Mouse (Mus musculus) limb, embryonic 11.5 days (tissue): ENCODE data around the gene Erc1. TPM values are rescaled to one million over a fixed set of nuclear protein-coding genes. Genes with fewer than 3 reads are reported as not detected.

Experiments
- ATAC-seq: fragments of 200-750 bp; cut with Nextera tagmentation; 2 replicates; pipeline ENCODE4 v1.8.0; 2017; ENCODE audit warnings: low read depth; ENCODE audit not compliant: insufficient number of reproducible peaks, low FRiP score, low TSS enrichment
- DNase-seq: peaks from one replicate; pipeline ENCODE4 v3.0.0-alpha.2; 2015; ENCODE audit warnings: low spot score
- H3K27ac ChIP-seq: fragments of 300-500 bp; sonication (generic); replicated peaks from 2 replicates; pipeline ENCODE4 v1.5.1; 2014; ENCODE audit warnings: low read depth, mild to moderate bottlenecking, low read length
- H3K27me3 ChIP-seq: fragments of 300-500 bp; sonication (generic); 2 replicates; pipeline ENCODE4 v1.6.1; 2014; ENCODE audit warnings: mild to moderate bottlenecking, low read length, mixed read lengths; ENCODE audit not compliant: control insufficient read depth, insufficient read depth
- H3K36me3 ChIP-seq: fragments of 300-500 bp; sonication (generic); 2 replicates; pipeline ENCODE4 v1.6.1; 2014; ENCODE audit warnings: mild to moderate bottlenecking, low read length, moderate library complexity, mixed read lengths; ENCODE audit not compliant: control insufficient read depth, insufficient read depth
- H3K4me1 ChIP-seq: fragments of 300-500 bp; sonication (generic); 2 replicates; pipeline ENCODE4 v1.6.1; 2014; ENCODE audit warnings: low read length, mixed read lengths; ENCODE audit not compliant: control insufficient read depth, insufficient read depth
- H3K4me2 ChIP-seq: fragments of 300-500 bp; sonication (generic); 2 replicates; pipeline ENCODE4 v1.6.1; 2014; ENCODE audit warnings: low read depth, mild to moderate bottlenecking, moderate library complexity; ENCODE audit not compliant: severe bottlenecking
- H3K4me3 ChIP-seq: fragments of 300-500 bp; sonication (generic); 2 replicates; pipeline ENCODE4 v1.5.1; 2014; ENCODE audit warnings: low read depth, low read length
- H3K9ac ChIP-seq: fragments of 300-500 bp; sonication (generic); 2 replicates; pipeline ENCODE4 v1.6.1; 2014; ENCODE audit warnings: mild to moderate bottlenecking, low read length
- H3K9me3 ChIP-seq: fragments of 300-500 bp; sonication (generic); 2 replicates; pipeline ENCODE4 v1.6.1; 2016; ENCODE audit warnings: low read length; ENCODE audit not compliant: control insufficient read depth
- WGBS: fragments of 180-500 bp; shearing (Covaris S2); extraction: QIAGEN DNeasy Blood & Tissue Kit; methylation state at CpG from one replicate; pipeline ENCODE4 v1.1.7; 2014; 5-methylcytosine and 5-hydroxymethylcytosine counted together
- polyA plus RNA-seq: library from polyadenylated mRNA; unstranded; fragments of >200 nt; fragmentation: Nextera tagmentation; extraction: Ambion mirVana; gene quantifications from 2 replicates; pipeline ENCODE4 v1.2.1, GENCODE M21; 2014

The Erc1 gene
- polyA plus RNA-seq, 1 experiment from 2014 or later, result 32.5 TPM

DNA sequence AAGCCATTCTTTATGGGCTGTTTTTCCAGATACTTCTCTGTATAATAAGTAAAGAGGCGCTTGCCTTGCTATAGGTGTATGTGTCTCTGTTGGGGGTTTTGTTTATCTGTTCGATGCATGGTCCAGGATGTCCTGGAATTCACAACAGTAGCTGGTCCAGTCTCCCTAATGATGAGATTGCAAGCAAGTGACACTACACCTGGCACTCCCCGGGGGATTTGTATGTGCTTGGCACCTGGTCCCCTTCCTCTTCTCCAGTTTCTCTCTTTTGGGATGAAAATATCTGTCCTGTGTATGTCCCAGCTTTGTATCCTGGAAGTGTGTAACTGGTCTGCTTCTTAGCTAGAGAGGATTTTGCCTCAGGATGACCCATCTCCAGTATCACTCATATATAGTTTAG is 1.9 kb upstream of the Erc1 start:
- 92% methylated on average over 3 of the region's 3 CpGs for WGBS
- Histone ChIP-seq H3K27ac (no peak overlapping the region), H3K4me3 (no peak overlapping the region), H3K27me3 (no peaks in the 10 kb centered on the region), H3K9me3 (no peaks in the 10 kb centered on the region), H3K4me1 (no peaks in the 10 kb centered on the region; the same call in 1 of the 2 replicates), H3K36me3 (no peaks in the 10 kb centered on the region), H3K9ac (no peak overlapping the region), H3K4me2 (no peak overlapping the region)
- DNase-seq (no peak), ATAC-seq (no peak)

DNA sequence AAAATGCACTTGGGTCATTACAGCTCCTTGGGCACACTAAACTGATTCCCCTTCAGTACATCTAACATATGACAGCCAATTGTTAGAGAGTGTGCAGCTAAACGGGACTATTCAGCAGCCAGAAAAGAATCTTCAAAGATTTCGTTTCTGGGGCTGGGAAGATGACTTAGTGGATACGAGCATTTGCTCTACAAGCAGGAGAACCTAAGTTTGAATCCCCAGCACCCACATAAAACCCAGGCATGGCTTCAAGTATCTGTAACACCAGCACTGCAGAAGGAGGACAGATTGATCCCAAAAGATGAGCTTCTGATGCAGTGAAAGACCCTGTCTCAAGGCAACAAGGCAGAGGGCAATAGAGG is 1.4 kb upstream of the Erc1 start:
- DNase-seq (no peak), ATAC-seq (no peak)
- Histone ChIP-seq H3K9me3 (no peaks in the 10 kb centered on the region), H3K9ac (no peak overlapping the region), H3K36me3 (no peaks in the 10 kb centered on the region), H3K4me3 (no peak overlapping the region), H3K27me3 (no peaks in the 10 kb centered on the region), H3K27ac (no peak overlapping the region), H3K4me2 (peak overlapping the region; percentile 66; the same call in 1 of the 2 replicates), H3K4me1 (no peaks in the 10 kb centered on the region; the same call in 1 of the 2 replicates)
- 77% methylated on average over 3 of the region's 3 CpGs for WGBS

DNA sequence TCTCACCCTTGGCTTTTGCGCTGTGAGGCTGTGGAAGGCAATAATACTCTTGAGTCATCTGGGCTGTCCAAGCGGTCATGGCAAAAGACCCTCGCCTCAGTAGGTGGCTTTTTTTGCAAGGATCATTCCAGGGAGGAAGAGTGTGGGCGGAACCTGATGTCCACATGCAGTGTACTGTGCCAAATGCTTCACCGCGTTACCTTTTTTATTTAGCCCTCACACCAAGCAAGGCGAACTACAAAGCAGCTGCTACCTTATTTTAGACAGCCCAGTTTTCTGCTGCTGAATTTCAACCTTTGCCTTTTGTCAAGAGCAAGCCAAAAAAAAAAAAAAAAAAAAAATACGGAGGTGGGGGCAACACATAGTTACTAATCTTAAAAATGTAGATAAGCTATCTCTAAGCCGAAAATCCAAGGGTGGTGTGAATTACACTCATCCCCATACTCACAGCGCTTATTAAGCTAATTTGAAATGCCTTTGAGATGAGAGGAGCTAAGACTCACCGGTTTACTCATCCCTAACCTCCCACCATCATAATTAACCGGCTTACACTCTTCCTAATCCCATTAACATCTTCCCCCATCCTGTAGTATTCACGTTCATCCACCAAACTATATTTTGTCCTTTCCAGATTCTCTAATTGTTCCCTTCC is 855 bp upstream of the Erc1 start:
- Histone ChIP-seq H3K9me3 (no peaks in the 10 kb centered on the region), H3K36me3 (no peaks in the 10 kb centered on the region), H3K4me3 (peak overlapping the region; percentile 80), H3K27ac (peak overlapping the region; percentile 92), H3K9ac (peak overlapping the region; percentile 88), H3K27me3 (no peaks in the 10 kb centered on the region), H3K4me2 (peak overlapping the region; percentile 66), H3K4me1 (no peaks in the 10 kb centered on the region; the same call in 1 of the 2 replicates)
- 25% methylated on average over 13 of the region's 13 CpGs for WGBS
- DNase-seq (no peak), ATAC-seq (no peak)

DNA sequence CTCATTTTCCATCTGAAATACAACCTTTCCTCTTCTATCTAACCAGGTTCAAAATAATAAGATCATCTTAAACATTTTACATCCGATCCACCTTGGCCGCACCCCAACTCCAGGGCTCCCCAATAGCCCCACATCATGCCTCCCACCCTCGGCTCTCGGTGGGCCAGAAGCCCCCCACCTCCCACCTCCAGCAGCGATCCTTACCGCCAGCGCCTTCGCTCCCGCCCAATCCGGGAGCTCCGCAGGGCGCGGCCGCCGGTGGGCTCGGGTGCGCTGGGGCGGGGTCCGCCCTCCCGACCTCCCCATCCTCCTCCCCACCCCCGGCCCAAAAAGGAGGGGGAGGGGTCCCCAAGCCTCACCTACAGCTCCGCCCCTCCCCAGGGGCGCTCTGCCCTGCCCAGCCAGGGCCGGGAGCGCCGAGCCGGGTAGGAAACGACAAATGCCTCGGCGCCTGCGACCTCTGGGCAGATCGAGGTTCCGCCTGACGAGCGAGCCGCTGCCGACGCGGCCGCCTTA is 391 bp downstream of the Erc1 start:
- H3K36me3 ChIP-seq, result no peaks in the 10 kb centered on the region
- H3K9ac ChIP-seq, result peak overlapping the region; percentile 88
- H3K4me2 ChIP-seq, result peak overlapping the region; percentile 66
- ATAC-seq (peak; percentile 71), DNase-seq (no peak)
- peak overlapping the region; percentile 80 for H3K4me3 ChIP-seq
- under 1% methylated on average over 37 of the region's 40 CpGs for WGBS
- H3K9me3 ChIP-seq, result no peaks in the 10 kb centered on the region
- H3K4me1 ChIP-seq, result no peaks in the 10 kb centered on the region; the same call in 1 of the 2 replicates
- H3K27me3 ChIP-seq, result no peaks in the 10 kb centered on the region
- H3K27ac ChIP-seq, result peak overlapping the region; percentile 92

DNA sequence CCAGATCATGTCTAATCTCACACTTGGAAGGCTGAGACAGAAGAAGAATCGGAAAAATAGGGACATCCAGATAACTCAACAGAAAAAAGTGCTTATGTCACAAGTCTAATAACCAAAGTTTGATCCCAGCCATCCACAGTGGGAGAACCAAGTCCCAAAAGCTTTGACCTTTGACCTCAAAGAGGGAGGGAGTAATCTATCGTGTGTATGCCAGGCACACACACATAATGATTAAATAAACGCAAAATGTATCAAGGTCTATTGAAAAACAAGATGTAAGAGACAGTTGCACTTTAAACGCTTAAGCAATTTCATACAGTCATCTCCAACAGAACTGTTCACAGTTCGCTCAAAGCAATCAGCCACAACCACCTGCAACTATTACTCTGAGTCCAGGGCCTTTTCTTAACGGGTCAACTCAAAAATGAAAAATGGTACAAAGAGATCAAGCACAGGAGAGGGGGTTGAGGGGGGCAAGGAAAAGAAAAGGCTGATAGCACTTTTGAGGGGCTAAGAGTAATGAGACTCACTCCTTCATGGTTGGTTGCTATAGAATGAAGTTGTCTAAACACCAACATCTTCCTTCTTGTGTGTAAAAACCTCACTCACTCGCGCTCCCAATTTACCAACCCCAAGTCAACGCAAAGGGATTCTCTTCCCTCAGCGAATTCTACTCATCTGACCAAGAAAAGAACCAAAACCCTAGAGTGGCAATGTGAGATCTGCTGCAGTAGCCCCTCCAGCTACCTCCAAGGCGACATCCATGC is 1.0 kb downstream of the Erc1 start:
- H3K27me3 ChIP-seq, result no peaks in the 10 kb centered on the region
- ATAC-seq (no peak), DNase-seq (no peak)
- H3K9me3 ChIP-seq, result no peaks in the 10 kb centered on the region
- H3K9ac ChIP-seq, result peak overlapping the region; percentile 88
- WGBS, result 31% methylated on average over 11 of the region's 11 CpGs
- H3K27ac ChIP-seq, result no peak overlapping the region; the same call in 1 of the 2 replicates
- H3K4me2 ChIP-seq, result peak overlapping the region; percentile 66
- no peaks in the 10 kb centered on the region; the same call in 1 of the 2 replicates for H3K4me1 ChIP-seq
- no peaks in the 10 kb centered on the region for H3K36me3 ChIP-seq
- H3K4me3 ChIP-seq, result peak overlapping the region; percentile 80

DNA sequence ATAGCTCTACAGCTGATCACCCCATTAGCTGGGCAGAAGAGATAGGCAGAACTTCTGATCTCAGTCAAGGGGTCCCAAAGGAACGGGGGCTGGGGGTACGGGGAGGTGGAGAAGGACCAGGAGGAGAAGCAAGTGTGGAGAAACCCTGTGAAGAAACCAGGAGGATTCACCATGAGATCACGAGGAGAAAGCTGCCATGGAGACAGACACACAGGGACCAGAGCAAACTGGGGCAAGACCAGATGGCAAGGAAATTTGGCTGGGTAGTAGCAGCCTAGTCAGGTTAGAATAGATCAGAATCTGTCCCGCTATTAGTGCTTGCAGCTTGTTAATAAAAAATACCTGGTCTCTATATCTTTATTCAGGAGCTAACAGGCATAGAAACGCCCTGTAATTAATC is 18.0 kb downstream of the Erc1 start:
- no peak overlapping the region for H3K4me3 ChIP-seq
- no peaks in the 10 kb centered on the region for H3K36me3 ChIP-seq
- WGBS, result 85% methylated on average over 5 of the region's 5 CpGs
- no peak overlapping the region for H3K4me2 ChIP-seq
- no peak overlapping the region for H3K27ac ChIP-seq
- no peaks in the 10 kb centered on the region for H3K9me3 ChIP-seq
- no peaks in the 10 kb centered on the region for H3K4me1 ChIP-seq
- no peaks in the 10 kb centered on the region for H3K27me3 ChIP-seq
- DNase-seq (no peak), ATAC-seq (no peak)
- H3K9ac ChIP-seq, result no peak overlapping the region

DNA sequence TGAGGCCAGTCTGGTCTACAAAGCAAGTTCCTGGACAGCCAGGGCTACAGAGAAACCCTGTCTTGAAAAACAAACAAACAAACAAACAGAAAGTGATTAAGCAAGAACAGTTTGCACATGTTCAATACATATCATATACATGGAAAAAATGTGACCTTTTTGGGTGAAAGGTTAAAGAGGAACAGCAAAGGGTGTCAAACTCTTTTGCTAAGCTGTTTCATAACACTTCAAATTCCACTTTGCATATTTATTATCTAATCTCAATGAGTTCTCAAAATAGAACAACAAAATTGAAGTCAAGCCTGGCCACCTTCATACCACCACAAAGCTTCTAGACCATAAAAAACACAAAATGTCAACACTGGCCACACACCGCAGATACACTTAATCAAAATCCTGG is 19.8 kb downstream of the Erc1 start:
- DNase-seq (no peak), ATAC-seq (no peak)
- H3K4me2 ChIP-seq, result no peak overlapping the region
- H3K36me3 ChIP-seq, result peaks cover 2% of the 10 kb centered on the region; the same call in 1 of the 2 replicates
- no peaks in the 10 kb centered on the region for H3K4me1 ChIP-seq
- H3K27ac ChIP-seq, result no peak overlapping the region
- H3K9me3 ChIP-seq, result no peaks in the 10 kb centered on the region
- no peaks in the 10 kb centered on the region for H3K27me3 ChIP-seq
- 98% methylated on average over 1 of the region's 1 CpGs for WGBS
- no peak overlapping the region for H3K4me3 ChIP-seq
- H3K9ac ChIP-seq, result no peak overlapping the region

DNA sequence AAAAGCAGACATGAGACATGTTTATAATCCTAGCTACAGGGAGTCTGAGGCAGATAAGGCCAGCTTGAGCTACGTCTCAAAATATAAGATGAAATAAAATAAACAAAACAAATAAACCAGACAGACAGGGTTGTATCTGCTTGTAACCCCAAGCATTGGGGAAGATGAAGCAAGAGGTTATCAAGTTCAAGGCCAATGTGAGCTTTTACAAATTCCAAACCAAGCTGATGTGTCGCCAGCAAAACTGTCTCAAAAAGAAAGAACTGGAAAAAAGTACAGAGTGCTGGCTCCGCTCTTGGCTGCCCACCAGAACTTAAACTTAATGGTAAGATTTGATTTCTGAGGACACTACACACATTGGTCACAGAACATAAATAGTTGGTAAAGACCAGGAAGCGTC is 21.3 kb downstream of the Erc1 start:
- H3K27me3 ChIP-seq, result no peaks in the 10 kb centered on the region
- WGBS, result 91% methylated on average over 4 of the region's 4 CpGs

More for the DNA sequence above, 21.3 kb downstream of the Erc1 start:
- Histone ChIP-seq H3K9me3 (no peaks in the 10 kb centered on the region), H3K36me3 (peaks cover 2% of the 10 kb centered on the region; the same call in 1 of the 2 replicates), H3K27ac (no peak overlapping the region), H3K4me3 (no peak overlapping the region), H3K4me2 (no peak overlapping the region), H3K4me1 (no peaks in the 10 kb centered on the region), H3K9ac (no peak overlapping the region)
- no peak for DNase-seq
- ATAC-seq, result no peak
